Mouse (Mus musculus) olfactory bulb, adult 2 months (tissue): ENCODE measurements around the gene Prdm13.
A peak's percentile ranks its signal among the peaks of the same experiment; 100 is the strongest.

Source experiments
- CTCF ChIP-seq: fragments of 200-500 bp; IDR thresholded peaks from 2 replicates; pipeline ENCODE4 v1.5.1; 2012; ENCODE audit warnings: low read depth, mild to moderate bottlenecking, low read length, moderate library complexity; ENCODE audit not compliant: insufficient read depth
- POLR2A ChIP-seq: fragments of 200-500 bp; IDR thresholded peaks from 2 replicates; pipeline ENCODE4 v1.6.1; 2012; ENCODE audit warnings: mild to moderate bottlenecking, low read depth, low read length, moderate library complexity; ENCODE audit not compliant: insufficient read depth

DNA sequence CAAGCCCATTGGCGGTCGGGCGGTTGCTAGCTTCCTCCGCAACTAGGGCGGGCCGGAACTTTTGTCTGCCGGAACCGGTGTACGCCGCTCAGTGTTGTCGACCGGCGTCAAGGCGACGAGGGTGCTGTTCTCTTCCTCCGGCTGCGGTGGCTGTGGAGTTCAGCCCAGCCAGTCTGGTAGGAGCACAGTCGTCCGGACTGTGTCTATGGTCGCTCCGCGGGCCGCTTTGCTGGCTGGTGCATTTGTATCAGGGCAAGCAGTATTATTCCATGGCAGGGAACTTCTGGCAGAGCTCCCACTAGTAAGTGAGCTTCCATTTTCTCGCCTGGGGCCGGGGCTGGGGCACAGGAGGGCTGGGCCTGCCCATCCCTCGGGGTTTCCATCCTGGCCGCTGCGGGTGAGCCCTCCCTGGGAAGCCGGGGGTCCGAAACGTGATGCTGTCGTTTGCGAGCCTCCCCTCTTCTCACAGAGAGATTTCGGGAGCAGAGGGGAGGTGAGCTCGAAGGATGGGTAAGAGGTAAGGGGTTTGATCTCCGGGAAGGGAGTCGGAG, 41.9 kb upstream of the Prdm13 start, which contains the start of gene Ccnc:
- TF ChIP-seq CTCF, result 0 out of 2 replicates have a peak, but pooled peaks have one; percentile 22
- peak; percentile 70 for TF ChIP-seq POLR2A
